Mouse (Mus musculus) kidney, adult 2 months (tissue): ENCODE data around the gene Abtb2.

Source experiments
- CTCF ChIP-seq: fragments of 200-500 bp; conservative IDR thresholded peaks from 2 replicates; pipeline ENCODE4 v1.5.1; 2011; ENCODE audit warnings: low read depth, mild to moderate bottlenecking, control low read depth, low read length, moderate library complexity, mixed read lengths; ENCODE audit not compliant: insufficient read depth, insufficient read length
- POLR2A ChIP-seq: fragments of 200-500 bp; IDR thresholded peaks from one replicate; pipeline ENCODE4 v1.6.1; 2011; ENCODE audit warnings: low read depth, low read length, control low read depth

DNA sequence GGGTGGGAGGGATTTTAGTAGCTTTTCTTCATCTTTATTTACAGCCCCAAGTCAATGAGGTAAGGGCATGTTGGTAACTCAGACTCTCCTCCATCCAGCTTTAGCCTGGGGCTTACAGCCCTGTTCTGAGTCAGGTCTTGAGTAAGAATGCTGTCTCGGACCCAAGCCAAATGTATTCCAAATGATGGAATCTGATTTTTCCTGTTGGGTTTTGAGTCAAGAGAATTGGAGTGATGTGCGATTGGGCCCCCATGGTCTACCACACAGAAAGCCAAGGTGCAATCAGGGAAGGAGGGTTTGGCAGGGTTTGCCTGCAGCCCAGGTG is 66.8 kb downstream of the Abtb2 start:
- TF ChIP-seq CTCF (no peak), POLR2A (no peak)
